Mouse (Mus musculus) splenic B cell, adult 2 months (primary cell): ENCODE results near the gene Troap.

Experiments used
- DNase-seq: peaks from one replicate; pipeline ENCODE4 v3.0.0-alpha.2; 2011; ENCODE audit warnings: low read depth, low spot score
- H3K27me3 ChIP-seq: 2 replicates; pipeline ENCODE4 v1.6.1; 2012; ENCODE audit warnings: mild to moderate bottlenecking, low read length, moderate library complexity, mixed read lengths; ENCODE audit not compliant: control insufficient read depth, poor library complexity, insufficient read depth, severe bottlenecking
- H3K36me3 ChIP-seq: 2 replicates; pipeline ENCODE4 v1.6.1; 2012; ENCODE audit warnings: mild to moderate bottlenecking, low read length, moderate library complexity, mixed read lengths; ENCODE audit not compliant: control insufficient read depth, poor library complexity, insufficient read depth, severe bottlenecking

Troap gene

DNA sequence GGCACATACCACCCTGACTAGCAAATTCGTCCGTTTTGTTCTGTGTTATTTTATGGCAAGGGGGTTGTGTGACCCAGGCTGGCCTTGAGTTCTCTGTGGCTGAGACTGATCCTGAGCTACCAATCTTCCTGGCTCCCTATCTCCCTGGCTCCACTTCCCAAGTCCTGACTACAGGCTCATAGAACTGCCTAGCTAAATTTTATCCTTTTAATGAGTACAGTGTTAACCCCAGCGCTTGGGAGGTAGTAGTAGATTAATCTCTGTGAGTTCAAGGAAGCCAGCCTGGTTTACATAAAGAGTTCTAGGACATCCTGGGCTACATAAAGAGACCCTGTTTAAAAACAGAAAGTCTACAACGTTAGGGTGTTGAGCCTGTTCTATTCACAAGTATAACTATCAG, 37.4 kb downstream of the Troap start:
- no peak for DNase-seq
- Histone ChIP-seq H3K36me3 (no peaks in the 10 kb centered on the region), H3K27me3 (no peaks in the 10 kb centered on the region; the same call in 1 of the 2 replicates)

DNA sequence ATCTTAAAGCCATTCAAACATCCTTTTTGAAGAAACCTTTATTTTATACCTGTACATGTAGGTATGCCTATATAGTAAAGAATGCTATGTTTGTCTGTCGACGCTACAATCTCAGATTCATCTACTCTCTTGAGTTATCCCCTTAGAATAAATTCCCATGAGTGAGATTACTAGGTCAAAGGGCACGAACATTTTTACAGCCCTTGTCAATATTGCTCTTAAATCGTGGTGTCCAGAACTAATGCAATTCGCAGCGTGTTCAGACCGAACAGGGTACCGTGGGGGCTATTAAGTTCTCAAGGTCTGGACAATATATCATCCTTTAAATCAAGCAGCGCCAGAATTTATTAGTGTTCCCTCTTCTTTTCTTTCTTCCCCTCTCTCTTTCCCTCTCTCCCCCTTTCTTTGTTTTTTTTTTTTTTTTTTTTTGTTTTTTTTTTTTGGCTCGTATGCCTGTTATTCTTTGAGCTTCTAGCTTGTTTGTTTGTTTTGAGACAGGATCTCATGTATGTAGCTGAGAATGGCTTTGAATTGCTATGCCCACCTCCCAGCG, 38.5 kb downstream of the Troap start:
- Histone ChIP-seq H3K36me3 (no peaks in the 10 kb centered on the region), H3K27me3 (no peaks in the 10 kb centered on the region; the same call in 1 of the 2 replicates)
- DNase-seq: no peak

DNA sequence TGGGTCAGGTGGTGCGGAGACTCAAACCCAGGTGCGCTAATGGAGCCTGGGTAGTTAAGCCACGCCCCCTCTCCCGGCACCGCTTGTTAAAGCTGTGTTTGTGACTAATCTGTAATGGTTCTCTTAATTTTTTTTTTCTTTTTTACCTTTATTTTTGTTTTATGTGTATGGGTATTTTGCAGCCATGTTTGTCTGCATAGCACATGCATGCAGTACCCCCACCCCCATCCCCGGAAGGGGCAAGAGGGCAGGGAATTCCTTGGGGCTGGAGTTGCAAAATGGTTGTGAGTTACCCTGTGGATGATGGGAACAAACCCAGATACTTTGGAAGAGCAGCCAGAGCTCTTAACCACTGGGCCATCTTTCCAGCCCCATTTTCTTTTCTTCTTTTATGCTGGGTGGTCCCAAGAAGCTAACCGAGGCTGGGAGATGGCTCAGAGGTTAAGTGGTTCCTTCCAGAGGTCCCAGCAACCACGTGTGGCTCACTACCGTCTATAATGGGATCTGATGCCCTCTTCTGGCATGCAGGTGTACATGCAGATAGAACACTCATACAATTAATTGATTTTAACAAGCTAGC, 39.1 kb downstream of the Troap start:
- DNase-seq: no peak
- Histone ChIP-seq H3K36me3 (no peaks in the 10 kb centered on the region), H3K27me3 (no peaks in the 10 kb centered on the region; the same call in 1 of the 2 replicates)

DNA sequence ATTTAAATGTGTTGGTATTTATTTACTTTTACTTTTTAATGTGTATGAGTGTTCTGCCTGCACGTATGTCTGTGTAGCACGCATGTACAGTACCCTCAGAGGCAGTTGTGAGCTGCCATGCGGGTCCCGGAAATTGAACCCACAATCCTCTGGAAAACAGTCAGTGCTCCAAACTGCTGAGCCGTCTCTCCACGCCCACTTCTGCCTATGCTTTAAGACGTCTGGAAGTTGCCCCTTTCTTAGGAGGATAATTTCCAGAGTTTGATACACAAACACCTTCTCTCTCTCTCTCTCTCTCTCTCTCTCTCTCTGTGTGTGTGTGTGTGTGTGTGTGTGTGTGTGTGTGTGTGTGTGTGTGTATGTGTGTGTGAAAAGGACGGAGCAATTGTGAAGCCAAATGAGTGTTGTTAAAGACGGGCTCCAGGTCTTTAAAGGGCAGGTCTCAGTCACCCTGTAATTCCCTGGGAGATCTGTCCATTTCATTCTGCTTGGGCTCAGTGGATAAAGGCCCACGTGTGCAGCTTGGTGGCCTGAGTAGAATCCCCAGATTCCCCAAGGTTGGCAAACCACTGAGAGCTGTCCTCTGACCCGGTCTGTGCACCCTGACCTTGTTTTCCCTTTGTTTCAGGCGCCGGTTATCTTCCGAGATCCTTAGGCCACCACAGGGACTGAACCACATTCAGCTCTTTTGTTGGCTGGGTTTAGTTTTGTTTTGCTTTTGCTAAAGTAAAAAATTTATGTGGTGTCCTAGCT, 40.1 kb downstream of the Troap start:
- DNase-seq: no peak
- no peaks in the 10 kb centered on the region for H3K36me3 ChIP-seq
- no peaks in the 10 kb centered on the region; the same call in 1 of the 2 replicates for H3K27me3 ChIP-seq

DNA sequence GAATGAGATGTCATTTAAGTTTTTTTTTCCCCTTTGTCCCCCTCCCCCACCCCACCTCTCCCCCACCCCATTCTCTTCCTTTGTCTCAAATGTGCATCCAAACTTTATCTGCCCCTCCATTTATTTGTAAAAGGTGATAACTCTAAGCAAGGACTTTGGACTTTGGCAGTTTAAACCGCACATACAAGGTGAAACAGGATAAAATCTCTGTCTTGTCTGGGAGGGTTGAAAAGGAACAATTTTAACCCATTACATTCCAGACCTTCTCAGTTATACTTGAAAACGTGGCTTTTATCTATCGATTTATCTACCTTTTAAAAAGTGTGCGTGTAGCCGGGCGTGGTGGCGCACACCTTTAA, 40.7 kb downstream of the Troap start:
- H3K27me3 ChIP-seq: no peaks in the 10 kb centered on the region; the same call in 1 of the 2 replicates
- DNase-seq: no peak
- H3K36me3 ChIP-seq: no peaks in the 10 kb centered on the region

DNA sequence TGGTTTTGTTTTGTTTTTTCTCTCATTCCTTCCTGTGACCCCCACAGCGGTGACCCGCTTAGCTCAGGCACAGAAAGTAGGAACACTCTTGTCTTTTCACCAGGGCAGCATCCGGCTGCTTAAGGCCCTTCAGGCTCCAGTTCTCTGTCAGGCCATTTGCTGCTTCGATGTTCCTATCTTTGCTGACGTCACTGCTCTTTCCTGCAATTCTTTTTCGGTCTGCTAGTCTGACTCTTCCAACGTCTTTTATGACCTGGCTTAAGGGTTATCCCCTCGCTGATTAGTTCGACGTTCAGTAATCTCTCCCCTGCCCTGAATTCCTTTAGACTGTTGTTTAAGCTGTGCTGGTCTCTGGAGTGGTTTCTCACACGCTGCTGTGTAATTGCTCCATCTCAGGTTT, 42.2 kb downstream of the Troap start:
- DNase-seq: no peak
- Histone ChIP-seq H3K27me3 (no peaks in the 10 kb centered on the region; the same call in 1 of the 2 replicates), H3K36me3 (no peaks in the 10 kb centered on the region)

DNA sequence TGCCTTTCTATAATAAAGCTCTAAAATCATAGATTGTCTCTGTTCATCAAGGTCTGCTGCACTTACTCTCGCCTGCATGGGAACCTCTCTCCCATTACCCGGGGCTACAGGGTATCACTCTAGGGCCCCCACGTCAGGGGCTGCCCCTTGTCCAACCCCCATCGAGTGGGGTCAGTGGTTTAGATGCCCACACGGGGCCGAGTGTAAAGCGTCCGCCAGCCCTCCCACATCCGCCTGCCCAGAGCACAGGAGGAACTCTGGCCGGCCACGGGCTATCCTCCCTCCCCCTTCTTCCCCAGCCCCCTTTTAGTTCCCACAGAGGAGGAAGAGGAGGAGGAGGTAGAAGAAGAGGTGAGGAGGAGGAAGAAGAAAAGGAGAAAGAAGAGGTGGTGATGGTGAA, 46.4 kb downstream of the Troap start:
- DNase-seq: no peak
- no peaks in the 10 kb centered on the region for H3K36me3 ChIP-seq
- H3K27me3 ChIP-seq: no peaks in the 10 kb centered on the region; the same call in 1 of the 2 replicates

DNA sequence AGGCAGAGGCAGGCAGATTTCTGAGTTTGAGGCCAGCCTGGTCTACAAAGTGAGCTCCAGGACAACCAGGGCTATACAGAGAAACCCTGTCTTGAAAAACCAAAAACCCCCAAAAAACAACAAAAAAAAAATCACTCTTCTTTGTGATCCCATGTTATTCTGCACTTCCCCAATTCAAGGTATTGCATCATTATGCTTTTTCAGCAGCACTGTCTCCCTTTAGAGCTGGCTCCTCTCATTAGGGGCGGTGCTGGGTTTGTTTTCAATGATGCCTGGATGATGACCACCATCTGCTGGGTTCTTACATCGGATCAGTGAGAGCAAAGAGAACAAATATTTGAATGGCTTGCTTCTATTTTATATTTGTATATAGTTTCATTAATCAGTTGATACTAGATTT, 48.3 kb downstream of the Troap start:
- Histone ChIP-seq H3K36me3 (no peaks in the 10 kb centered on the region), H3K27me3 (no peaks in the 10 kb centered on the region; the same call in 1 of the 2 replicates)
- no peak for DNase-seq

DNA sequence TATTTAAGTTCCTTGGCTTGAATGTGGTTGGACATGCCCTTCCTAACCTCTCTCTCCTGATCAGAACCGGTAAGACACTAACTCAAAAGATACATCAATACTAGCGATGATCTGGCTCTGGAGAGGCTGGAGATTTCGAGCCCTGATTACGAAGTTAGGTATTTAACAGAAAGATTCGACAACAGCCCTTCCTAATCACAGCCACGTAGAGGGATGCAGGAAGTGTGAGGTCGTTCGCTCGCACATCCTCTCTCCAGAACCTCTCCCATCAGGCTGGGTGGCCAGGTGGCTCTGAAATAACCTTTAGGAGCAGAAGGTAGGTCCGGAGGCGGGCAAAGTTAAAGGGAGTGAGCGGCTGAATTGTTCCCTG, 51.3 kb downstream of the Troap start, which contains the start of gene Spats2:
Gene Spats2 (plus strand): TSS at position 206 of the 370 bp plus-strand sequence.
- H3K27me3 ChIP-seq: no peaks in the 10 kb centered on the region; the same call in 1 of the 2 replicates
- no peaks in the 10 kb centered on the region for H3K36me3 ChIP-seq
- no peak for DNase-seq

DNA sequence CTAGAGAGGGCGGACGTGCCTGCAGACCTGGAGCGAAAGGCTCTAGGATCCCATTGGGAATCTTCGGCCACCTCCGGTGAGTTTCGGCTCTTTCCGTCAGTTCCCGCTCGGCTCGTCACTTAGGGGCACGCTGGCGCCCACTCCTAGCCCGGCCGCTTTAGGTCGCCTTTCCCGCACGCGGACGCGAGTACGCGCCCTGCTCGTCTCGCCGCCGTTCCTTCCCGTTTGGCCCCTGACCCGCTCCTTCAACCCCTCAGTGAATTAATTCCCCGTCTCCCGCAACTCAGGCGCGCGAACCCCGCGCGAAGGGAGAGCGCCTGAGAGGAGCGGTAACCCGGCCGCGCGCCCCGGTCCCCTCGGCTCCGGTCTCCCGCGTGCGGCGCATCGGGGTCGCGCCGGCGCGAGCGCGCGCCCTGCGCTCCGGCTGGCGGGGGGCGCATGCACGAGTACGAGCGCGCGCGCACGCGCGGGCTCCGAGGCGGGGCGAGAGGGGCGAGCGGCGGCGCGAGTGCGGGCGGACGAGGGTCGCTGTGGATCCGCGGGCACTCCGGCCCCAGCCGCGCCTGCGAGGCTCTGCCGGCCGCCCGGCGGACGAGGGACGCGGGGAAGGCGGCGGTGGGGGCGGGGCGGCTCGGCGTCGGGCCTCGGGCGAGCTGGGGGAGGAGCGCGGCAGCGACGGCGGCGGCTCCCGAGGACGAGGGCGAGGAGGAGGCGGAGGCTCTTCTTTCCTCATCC, 51.9 kb downstream of the Troap start:
- no peak for DNase-seq
- Histone ChIP-seq H3K36me3 (no peaks in the 10 kb centered on the region), H3K27me3 (peaks cover 1% of the 10 kb centered on the region; the same call in 1 of the 2 replicates)

DNA sequence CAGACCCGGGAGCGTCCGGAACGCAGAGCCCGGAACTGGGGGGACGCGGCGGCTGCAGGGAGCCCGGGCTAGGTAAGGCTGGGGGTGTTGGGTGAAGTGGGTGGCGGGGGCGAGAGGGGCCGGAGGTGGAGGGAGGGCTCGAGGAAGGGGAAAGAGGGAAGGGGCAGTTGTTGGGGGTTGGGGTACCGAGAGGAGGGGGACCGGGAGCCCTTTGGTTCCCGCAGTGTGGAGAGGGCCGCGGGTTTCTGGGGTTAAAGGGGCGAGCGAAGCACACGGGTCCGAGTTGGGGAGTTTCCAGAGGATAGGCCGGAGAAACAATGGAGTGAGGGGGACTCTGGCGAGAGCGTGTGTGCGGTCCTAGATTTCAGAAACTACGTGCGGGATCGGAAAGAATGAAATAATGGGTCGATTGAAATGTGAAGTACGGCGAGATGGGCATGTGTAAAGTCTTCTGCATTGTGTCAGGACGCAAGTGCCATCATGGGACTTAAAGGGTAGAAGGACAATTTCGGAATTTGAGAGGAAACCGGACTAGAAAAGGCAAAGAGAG, 52.5 kb downstream of the Troap start:
- Histone ChIP-seq H3K36me3 (no peaks in the 10 kb centered on the region), H3K27me3 (peaks cover 1% of the 10 kb centered on the region; the same call in 1 of the 2 replicates)
- DNase-seq: no peak

DNA sequence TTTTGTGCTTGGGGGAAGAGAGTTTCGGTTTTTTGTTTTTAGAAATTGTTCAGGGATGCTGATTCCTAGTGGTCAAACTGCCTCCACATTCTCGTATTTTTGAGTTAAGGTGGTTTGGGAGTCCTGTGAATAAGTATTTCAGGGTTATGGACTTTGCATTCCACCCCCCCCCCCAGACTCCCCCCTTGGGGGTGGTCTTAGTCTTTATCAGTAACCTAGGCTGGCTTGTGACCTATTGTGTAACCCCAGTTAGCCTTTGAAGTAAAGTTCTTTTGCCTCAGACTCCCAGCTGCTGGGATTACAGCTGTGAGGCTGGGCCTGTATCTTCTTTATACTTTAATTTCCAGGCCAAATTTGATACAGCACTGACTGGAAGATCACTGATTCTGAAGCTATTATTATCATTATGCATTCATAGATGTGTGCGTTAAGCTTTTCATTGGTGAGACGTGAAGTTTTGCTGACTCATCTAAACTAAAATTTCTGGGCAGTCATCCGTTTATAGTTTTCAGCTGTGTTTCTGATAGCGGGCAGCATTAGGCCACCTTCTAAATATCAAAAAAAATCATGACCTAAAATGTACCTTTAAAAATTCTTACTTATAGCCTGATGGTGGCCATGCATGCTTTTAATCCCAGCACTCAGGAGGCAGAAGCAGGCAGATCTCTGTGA, 53.6 kb downstream of the Troap start:
- H3K36me3 ChIP-seq: no peaks in the 10 kb centered on the region
- DNase-seq: no peak
- peaks cover 1% of the 10 kb centered on the region; the same call in 1 of the 2 replicates for H3K27me3 ChIP-seq

DNA sequence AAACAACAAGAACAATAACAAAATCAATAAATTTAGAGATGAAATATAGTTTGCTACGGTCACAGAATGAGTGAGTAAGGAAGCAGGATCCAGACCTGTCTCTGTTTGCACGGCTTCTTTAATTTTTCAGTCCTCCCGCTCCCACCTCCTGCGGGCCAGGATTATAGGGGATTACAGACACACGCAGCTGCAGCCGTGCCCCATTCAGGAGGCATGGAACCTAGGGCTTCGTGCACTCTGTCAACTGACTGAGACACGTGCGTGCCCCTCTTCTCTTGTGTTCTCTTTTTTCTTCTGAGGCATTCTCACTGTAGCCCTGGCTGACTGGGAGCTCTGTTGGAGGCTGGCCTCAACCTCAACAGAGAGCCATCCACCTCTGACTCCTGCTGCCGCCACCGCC, 55.1 kb downstream of the Troap start:
- Histone ChIP-seq H3K36me3 (no peaks in the 10 kb centered on the region), H3K27me3 (peaks cover 1% of the 10 kb centered on the region; the same call in 1 of the 2 replicates)
- no peak for DNase-seq
